Mouse (Mus musculus): Measurements from ENCODE around the gene Rnps1.

Gene Rnps1

GRCm38 (mm10) chr17:24470701-24471527 lies 56.5 kb downstream of the Rnps1 start:
- DNase-seq = peak in 1 of 2 experiments; percentile 58

DNA sequence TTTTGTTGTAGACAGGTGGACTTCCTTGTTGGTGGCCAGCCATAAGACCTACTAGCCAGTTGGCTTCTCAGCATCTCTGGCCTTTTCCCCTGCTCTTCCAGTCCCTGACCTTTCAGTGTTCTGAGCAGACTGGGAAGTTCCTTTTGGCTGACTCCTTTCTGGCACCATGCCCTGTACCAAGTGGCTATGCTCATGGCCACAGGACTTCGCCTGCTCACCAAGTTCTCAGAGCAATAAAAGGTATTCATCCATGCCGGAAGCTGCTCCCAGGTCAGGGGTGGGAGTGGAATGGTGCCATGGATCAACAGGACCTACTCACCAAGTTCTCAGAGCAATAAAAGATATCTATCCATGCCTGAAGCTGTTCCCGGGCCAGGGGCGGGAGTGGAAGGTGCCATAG lies 58.1 kb downstream of the Rnps1 start:
- DNase-seq = peak; percentile 77 to 81

DNA sequence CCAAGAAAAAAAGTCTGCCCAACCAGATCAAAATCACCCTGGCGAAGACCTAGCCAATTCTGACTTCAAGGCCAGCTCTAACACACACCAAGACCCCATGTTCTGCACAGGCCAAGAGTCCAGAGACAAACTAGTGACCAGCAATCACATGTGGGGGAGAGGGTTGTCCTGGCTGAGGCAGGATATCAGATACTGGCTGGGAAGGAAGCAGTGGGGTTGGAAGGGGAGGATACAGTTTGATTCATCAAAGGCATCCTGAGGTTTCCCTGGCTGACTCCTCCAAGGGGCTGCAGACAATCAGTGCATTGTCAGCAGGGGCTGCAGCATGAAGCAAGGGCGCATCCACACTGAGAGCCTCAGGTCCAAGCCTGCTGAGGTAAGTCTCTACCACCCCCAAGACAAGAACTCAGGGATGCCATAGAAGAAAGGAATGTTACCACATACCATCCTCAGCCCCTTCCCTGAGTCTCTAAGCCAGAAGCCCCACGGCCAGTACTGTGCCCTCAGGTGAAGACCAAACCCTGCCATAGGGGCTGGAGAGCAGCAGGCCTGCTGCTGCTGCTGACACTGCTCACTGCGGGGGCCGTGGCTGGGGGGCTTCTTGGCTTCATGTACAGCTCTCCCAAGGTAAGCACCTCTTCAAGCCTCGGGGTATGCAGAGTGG lies 59.4 kb downstream of the Rnps1 start, which contains the start of gene Bricd5:
Bricd5 (plus strand) TSS at position 273 of the 664 bp plus-strand sequence.
- no peak for DNase-seq

DNA sequence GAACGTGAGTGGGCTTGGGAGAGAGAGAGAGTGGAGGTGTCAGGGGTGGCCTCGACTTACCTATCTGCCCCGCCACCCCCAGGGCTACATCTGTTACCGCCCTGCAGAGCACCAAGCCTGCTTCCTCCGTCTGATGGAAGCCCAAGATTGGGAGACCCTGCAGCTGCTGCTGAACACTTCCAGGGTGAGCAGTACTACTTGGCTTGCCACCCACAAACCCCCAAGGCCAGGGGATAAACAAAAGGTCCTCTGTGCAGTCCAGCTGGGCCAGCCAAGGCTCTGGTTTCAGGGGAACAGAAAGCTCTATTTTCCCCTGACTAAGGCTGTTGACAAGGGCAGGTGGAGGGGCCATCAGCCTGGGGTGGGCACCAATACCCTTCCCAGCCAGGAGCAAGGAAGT lies 60.2 kb downstream of the Rnps1 start:
- peak in 1 of 2 experiments; percentile 52 for DNase-seq

Data from cerebellum, postnatal 10 days (tissue).